Mouse (Mus musculus): Measurements from ENCODE around the gene Kmt2e.
"Not testable (repeated sequence)": the region's sequence is repeated elsewhere in the genome, so short reads cannot be mapped to it uniquely, and the experiment has no call there.

Kmt2e gene

GRCm38 (mm10) chr5:23432708-23433645 is 1.3 kb upstream of the Kmt2e start:
- DNase-seq (ENCODE audit: low spot score): peak; percentile 99

- DNase-seq (ENCODE audit: low spot score): peak; percentile 72
Observed at GRCm38 (mm10) chr5:23434598-23435481, 599 bp downstream of the Kmt2e start.

DNA sequence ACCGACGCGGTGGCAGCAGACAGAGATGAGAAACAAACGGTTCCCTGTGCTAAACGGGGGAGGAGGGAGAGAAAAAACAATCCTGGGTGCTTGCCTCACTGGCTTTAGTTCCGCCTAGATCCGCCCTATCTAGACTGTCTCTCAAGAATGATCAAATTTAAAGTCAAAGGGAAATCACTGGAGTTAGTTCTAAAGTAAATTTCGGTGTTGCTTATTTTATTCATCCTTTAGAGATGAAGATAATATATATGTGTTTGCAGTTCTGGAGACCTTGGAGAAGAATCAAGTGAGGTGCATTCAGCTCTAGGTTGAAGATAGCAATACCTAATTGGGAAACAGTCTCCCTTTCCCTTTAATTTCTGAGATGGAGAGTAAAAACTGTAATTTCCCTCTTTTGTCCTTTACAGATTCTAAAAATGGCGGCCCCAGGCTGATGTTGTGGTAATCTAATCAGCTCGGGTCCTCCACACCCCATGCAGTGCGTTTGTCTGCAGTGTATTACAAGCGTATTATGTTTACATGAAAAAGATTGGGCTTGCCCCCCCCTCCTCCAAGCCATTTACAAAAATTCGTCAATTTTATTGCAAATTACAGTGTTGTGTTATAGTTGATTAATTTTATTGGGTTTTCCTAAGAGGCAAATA is 1.4 kb downstream of the Kmt2e start:
- DNase-seq (ENCODE audit: low spot score): no peak

DNA sequence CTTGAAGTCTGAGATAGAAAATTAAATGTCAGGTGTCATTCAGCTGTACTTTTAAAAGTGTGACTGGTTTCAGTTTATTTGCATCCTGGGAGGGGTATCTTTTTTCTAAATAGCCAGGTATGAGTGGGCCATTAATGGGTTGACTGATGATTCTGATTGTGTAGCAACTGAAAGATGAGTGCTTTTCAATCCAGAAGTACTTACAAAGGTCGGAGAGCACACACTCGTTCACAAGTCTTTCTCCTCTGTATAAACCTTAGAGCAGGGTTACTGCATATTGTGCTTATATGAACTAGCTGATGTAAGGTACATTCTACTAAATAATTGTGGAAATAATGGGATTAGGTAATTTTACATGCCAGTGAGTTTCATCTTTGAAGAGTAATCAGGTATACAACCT is 2.5 kb downstream of the Kmt2e start:
- DNase-seq (ENCODE audit: low spot score): no peak

GRCm38 (mm10) chr5:23439857-23440256 is 5.6 kb downstream of the Kmt2e start:
- DNase-seq (ENCODE audit: low spot score): no peak

- no peak for DNase-seq (ENCODE audit: low spot score)
Observed at GRCm38 (mm10) chr5:23440572-23440971, 6.3 kb downstream of the Kmt2e start.

GRCm38 (mm10) chr5:23441916-23442315 is 7.7 kb downstream of the Kmt2e start:
- no peak for DNase-seq (ENCODE audit: low spot score)

GRCm38 (mm10) chr5:23444411-23444810 is 10.2 kb downstream of the Kmt2e start:
- DNase-seq (ENCODE audit: low spot score): no peak

- DNase-seq (ENCODE audit: low spot score): not testable (repeated sequence)
Observed at GRCm38 (mm10) chr5:23453561-23453960, 19.3 kb downstream of the Kmt2e start.

- DNase-seq (ENCODE audit: low spot score): peak; percentile 18
Observed at GRCm38 (mm10) chr5:23461688-23462087, 27.4 kb downstream of the Kmt2e start.

DNA sequence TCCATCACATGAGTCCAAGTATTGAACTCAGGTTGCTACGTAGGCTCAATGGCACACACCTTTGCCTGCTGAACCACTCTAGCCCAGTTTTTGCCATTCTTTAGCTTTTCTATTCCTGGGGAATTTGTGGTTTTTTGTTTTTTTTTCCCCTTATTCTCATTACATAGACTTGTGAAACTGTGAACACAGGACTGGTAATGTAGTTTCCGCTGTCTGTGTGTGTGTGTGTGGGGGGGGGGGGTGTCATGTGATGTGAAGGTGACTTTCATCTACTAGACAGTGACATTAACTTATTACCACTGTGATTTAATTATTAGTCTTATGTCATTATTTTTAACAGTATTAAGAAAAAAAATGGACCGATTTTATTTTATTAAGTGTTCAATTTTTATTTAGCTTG is 30.0 kb downstream of the Kmt2e start:
- DNase-seq (ENCODE audit: low spot score): no peak

DNA sequence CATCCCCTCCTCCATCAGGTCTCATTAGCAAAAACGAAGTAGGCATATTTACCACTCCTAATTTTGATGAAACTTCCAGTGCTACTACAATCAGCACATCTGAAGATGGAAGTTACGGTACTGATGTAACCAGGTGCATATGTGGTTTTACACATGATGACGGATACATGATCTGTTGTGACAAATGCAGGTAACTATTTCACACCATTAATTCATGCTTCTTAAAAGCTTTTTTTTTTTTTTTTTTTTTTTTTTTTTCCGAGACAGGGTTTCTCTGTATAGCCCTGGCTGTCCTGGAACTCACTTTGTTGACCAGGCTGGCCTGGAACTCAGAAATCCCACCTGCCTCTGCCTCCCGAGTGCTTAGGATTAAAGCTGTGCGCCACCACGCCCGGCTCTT is 30.5 kb downstream of the Kmt2e start:
- DNase-seq (ENCODE audit: low spot score): no peak

DNA sequence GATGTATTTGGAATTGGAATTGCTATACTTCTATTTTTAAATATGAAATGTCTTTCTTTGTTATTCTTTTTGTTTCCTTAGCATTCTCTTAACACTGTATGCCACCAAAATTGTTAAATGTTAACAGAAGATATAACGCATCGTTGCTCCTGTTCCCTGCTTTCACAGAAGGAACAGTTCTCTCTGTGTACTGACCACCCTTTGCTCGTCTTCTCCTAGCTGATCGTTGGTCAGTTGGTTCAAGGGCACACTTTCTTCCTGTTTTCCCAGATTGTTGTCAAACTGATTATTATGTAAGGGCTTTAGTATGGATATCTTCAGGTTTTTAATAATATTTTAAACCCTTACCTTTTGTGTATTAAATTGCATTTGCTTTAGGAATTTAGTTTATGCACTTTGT is 32.3 kb downstream of the Kmt2e start:
- DNase-seq (ENCODE audit: low spot score): no peak

DNA sequence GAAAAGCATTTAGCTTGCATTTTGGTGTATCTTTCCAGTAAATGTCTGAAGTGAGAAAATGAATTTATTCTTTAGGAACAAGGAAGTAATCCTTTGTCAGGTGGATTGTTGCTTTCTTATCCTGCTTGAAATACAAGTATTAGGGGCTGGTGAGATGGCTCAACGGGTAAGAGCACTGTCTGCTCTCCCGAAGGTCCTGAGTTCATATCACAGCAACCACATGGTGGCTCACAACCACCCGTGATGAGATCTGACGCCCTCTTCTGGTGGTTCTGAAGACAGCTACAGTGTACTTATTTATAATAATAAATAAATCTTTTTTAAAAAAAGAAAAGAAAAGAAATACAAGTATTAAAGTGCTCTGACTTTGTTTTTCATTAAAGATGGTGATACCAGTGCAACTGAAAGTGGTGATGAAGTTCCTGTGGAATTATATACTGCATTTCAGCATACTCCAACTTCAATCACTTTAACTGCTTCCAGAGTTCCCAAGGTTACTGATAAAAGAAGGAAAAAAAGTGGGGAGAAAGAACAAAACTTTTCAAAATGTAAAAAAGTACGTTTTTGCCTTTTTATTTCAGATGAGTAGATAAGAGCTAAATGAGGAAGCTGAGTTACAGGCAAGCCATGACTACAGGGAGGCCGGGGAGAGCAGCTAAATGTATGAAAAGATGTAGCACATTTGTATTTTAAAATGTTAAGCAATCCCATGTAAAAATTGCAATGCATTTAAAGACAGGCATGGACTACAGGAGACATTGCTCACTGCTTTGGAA is 39.0 kb downstream of the Kmt2e start:
- no peak for DNase-seq (ENCODE audit: low spot score)

GRCm38 (mm10) chr5:23483811-23484210 is 49.6 kb downstream of the Kmt2e start:
- no peak for DNase-seq (ENCODE audit: low spot score)

DNA sequence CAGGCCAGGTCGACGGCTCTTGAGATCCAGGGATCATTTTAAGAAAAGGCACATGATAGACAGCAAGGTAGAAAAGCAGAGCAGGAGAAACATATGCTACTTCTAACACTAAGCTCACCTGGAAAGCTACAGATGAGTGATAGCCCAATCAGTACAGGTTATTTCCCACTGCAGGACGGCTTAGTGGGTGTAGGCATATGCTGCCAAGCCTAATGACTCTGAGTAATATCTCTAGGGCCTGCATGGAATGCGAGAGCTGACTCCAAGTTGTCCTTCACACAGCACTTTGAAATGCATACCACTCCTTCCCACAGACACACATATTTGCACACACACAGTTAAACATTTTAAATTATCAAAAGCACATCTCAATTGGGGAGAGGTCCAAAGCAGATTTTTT is 55.0 kb downstream of the Kmt2e start:
- no peak for DNase-seq (ENCODE audit: low spot score)

DNA sequence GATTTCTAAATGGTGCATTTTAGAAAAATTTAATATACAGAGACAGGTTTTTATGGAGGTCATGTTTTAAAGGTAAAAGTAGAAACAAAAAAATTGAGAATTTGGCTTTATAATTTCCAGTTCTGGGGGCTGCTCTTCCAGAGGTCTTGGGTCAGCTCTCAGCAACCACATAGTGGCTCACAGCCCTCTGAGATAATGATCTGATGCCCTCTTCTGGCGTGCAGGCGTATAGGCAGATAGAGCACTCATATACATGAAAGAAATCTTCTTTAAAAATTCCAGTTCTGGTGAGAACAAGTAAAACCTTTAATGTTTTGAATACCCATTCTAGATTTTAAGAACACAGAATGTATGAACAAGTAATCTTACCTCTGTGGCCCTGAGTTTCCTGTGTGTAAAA is 56.6 kb downstream of the Kmt2e start:
- DNase-seq (ENCODE audit: low spot score): no peak

DNA sequence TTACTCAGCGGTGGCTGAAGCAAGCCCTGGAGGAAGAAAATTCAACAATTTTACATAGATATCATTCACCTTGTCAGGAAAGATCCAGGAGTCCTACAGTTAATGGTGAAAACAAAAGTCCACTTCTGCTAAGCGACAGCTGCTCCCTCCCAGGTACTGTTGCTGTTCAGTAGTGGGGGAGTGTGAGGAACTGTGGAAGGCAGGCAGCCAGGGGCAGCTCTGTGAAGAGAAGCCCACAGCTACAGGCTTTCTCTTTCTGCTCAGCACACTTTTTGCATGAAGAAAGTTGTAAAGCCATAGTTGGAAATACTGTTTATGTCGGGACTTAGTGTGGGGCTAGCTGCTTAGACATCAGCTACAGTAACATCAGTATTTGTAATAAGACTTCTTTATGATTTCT is 62.2 kb downstream of the Kmt2e start:
- no peak for DNase-seq (ENCODE audit: low spot score)

- no peak for DNase-seq (ENCODE audit: low spot score)
Observed at GRCm38 (mm10) chr5:23496933-23497332, 62.7 kb downstream of the Kmt2e start.

GRCm38 (mm10) chr5:23497920-23498319 is 63.7 kb downstream of the Kmt2e start:
- DNase-seq (ENCODE audit: low spot score): no peak

DNA sequence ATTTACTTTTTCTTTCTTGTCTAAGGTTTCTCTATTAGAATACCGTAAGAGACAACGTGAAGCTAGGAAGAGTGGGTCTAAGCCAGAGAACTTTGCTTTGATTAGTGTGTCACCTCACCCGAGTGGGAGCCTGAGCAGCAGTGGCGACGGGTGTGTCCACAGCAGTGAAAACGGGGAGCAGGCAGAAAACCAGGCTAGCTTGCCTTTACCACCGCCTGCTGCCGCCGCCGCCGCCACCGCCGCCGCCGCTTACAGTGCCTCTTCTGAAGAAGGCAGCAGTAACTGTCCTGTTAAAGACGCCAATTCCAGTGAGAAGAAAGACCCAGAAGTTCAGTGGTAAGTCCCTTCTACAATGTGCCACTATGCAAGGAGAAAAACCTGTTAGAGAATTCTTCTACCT is 65.0 kb downstream of the Kmt2e start:
- no peak for DNase-seq (ENCODE audit: low spot score)

GRCm38 (mm10) chr5:23500715-23501114 is 66.5 kb downstream of the Kmt2e start:
- no peak for DNase-seq (ENCODE audit: low spot score)
